Mouse (Mus musculus): ENCODE data around the gene Ccdc7a. TPM values are rescaled to one million over a fixed set of nuclear protein-coding genes. Genes with fewer than 3 reads are reported as not detected.
"Not testable (repeated sequence)": the region's sequence is repeated elsewhere in the genome, so short reads cannot be mapped to it uniquely, and the experiment has no call there.

Ccdc7a gene
- total RNA-seq (2014; rRNA removed) = not detected in 2 replicates
- not detected in 2 replicates for polyA plus RNA-seq (2015; fragmentation: Nextera tagmentation; extraction: Ambion mirVana)

GRCm38 (mm10) chr8:129065417-129065816 is at the start of gene Ccdc7a:
Ccdc7a (minus strand) TSS chr8:129065517.
- not testable (repeated sequence) for H3K4me1 ChIP-seq (ENCODE audit: insufficient read depth, low read length); H3K4me3 ChIP-seq (ENCODE audit: low read length); H3K4me2 ChIP-seq (ENCODE audit: low read depth, low read length); H3K9me3 ChIP-seq (ENCODE audit: low read length); DNase-seq (ENCODE audit: low spot score); H3K9ac ChIP-seq (replicated peaks; ENCODE audit: low read length); H3K36me3 ChIP-seq (ENCODE audit: insufficient read depth, low read length); H3K27me3 ChIP-seq (ENCODE audit: insufficient read depth, low read length); H3K27ac ChIP-seq; ATAC-seq
- WGBS = 90% methylated on average over 2 of the region's 11 CpGs

GRCm38 (mm10) chr8:129066834-129067233 is 1.5 kb upstream of the Ccdc7a start, which contains the start of gene Ccdc7b:
Ccdc7b (plus strand) TSS chr8:129067134.
- DNase-seq (ENCODE audit: low spot score); H3K36me3 ChIP-seq (ENCODE audit: insufficient read depth, low read length); H3K4me2 ChIP-seq (ENCODE audit: low read depth, low read length); H3K9ac ChIP-seq (replicated peaks; ENCODE audit: low read length); ATAC-seq; H3K9me3 ChIP-seq (ENCODE audit: low read length); H3K27me3 ChIP-seq (ENCODE audit: insufficient read depth, low read length); H3K4me3 ChIP-seq (ENCODE audit: low read length); H3K27ac ChIP-seq; H3K4me1 ChIP-seq (ENCODE audit: insufficient read depth, low read length): not testable (repeated sequence)
- WGBS = 78% methylated on average over 1 of the region's 10 CpGs

GRCm38 (mm10) chr8:128991389-128991788 is 73.9 kb downstream of the Ccdc7a start:
- ATAC-seq = no peak
- Histone ChIP-seq H3K36me3 (ENCODE audit: insufficient read depth, low read length) (no peaks in the 10 kb centered on the region), H3K27ac (no peak overlapping the region), H3K4me3 (ENCODE audit: low read length) (no peak overlapping the region), H3K9me3 (ENCODE audit: low read length) (no peaks in the 10 kb centered on the region), H3K4me1 (ENCODE audit: insufficient read depth, low read length) (no peaks in the 10 kb centered on the region), H3K4me2 (ENCODE audit: low read depth, low read length) (no peak overlapping the region), H3K27me3 (ENCODE audit: insufficient read depth, low read length) (no peaks in the 10 kb centered on the region), H3K9ac (replicated peaks; ENCODE audit: low read length) (no peak overlapping the region)
- TF ChIP-seq CTCF (IDR thresholded peaks at IDR 0.05; ENCODE audit: low read depth) = no peak
- 93% methylated on average over 1 of the region's 1 CpGs for whole genome bisulfite sequencing
- DNase-seq (ENCODE audit: low spot score) = no peak

- not testable (repeated sequence) for H3K9me3 ChIP-seq (ENCODE audit: low read length); H3K4me1 ChIP-seq (ENCODE audit: insufficient read depth, low read length); DNase-seq (ENCODE audit: low spot score); H3K9ac ChIP-seq (replicated peaks; ENCODE audit: low read length); H3K4me2 ChIP-seq (ENCODE audit: low read depth, low read length); H3K36me3 ChIP-seq (ENCODE audit: insufficient read depth, low read length); ATAC-seq; H3K27me3 ChIP-seq (ENCODE audit: insufficient read depth, low read length); H3K4me3 ChIP-seq (ENCODE audit: low read length); H3K27ac ChIP-seq
- 83% methylated on average over 11 of the region's 11 CpGs for WGBS
Observed at GRCm38 (mm10) chr8:128948941-128949340, 116.4 kb downstream of the Ccdc7a start.

GRCm38 (mm10) chr8:128941022-128941641 is 124.2 kb downstream of the Ccdc7a start:
- not testable (repeated sequence) for H3K4me3 ChIP-seq (ENCODE audit: low read length); H3K36me3 ChIP-seq (ENCODE audit: insufficient read depth, low read length); H3K9me3 ChIP-seq (ENCODE audit: low read length); H3K27ac ChIP-seq; H3K4me1 ChIP-seq (ENCODE audit: insufficient read depth, low read length); H3K9ac ChIP-seq (replicated peaks; ENCODE audit: low read length); H3K27me3 ChIP-seq (ENCODE audit: insufficient read depth, low read length); DNase-seq (ENCODE audit: low spot score)
- 0 out of 2 replicates have a peak overlapping the region, but pooled peaks have one; percentile 16 for H3K4me2 ChIP-seq (ENCODE audit: low read depth, low read length)
- ATAC-seq = 0 out of 2 replicates have a peak, but pooled peaks have one; percentile 68
- peak; percentile 61 for TF ChIP-seq CTCF (IDR thresholded peaks at IDR 0.05; ENCODE audit: low read depth)
- 9% methylated on average over 6 of the region's 6 CpGs for WGBS

- Histone ChIP-seq H3K4me3 (ENCODE audit: low read length) (no peak overlapping the region), H3K27me3 (ENCODE audit: insufficient read depth, low read length) (no peaks in the 10 kb centered on the region), H3K9ac (replicated peaks; ENCODE audit: low read length) (no peak overlapping the region), H3K4me1 (ENCODE audit: insufficient read depth, low read length) (no peaks in the 10 kb centered on the region), H3K9me3 (ENCODE audit: low read length) (no peaks in the 10 kb centered on the region), H3K36me3 (ENCODE audit: insufficient read depth, low read length) (no peaks in the 10 kb centered on the region), H3K4me2 (ENCODE audit: low read depth, low read length) (no peak overlapping the region), H3K27ac (no peak overlapping the region)
- no peak for ATAC-seq
- 67% methylated on average over 4 of the region's 4 CpGs for WGBS
- TF ChIP-seq CTCF (IDR thresholded peaks at IDR 0.05; ENCODE audit: low read depth) = no peak
- no peak for DNase-seq (ENCODE audit: low spot score)
Observed at GRCm38 (mm10) chr8:128933446-128933845, 131.9 kb downstream of the Ccdc7a start.

GRCm38 (mm10) chr8:128882719-128883118 is 182.6 kb downstream of the Ccdc7a start:
- WGBS = 40% methylated on average over 3 of the region's 3 CpGs
- DNase-seq (ENCODE audit: low spot score) (peak; percentile 4), ATAC-seq (no peak)
- Histone ChIP-seq H3K36me3 (ENCODE audit: insufficient read depth, low read length) (no peaks in the 10 kb centered on the region), H3K4me3 (ENCODE audit: low read length) (no peak overlapping the region), H3K27me3 (ENCODE audit: insufficient read depth, low read length) (no peaks in the 10 kb centered on the region), H3K4me2 (ENCODE audit: low read depth, low read length) (no peak overlapping the region), H3K9ac (replicated peaks; ENCODE audit: low read length) (no peak overlapping the region), H3K4me1 (ENCODE audit: insufficient read depth, low read length) (no peaks in the 10 kb centered on the region), H3K9me3 (ENCODE audit: low read length) (no peaks in the 10 kb centered on the region), H3K27ac (no peak overlapping the region)
- TF ChIP-seq CTCF (IDR thresholded peaks at IDR 0.05; ENCODE audit: low read depth) = no peak
